Mouse (Mus musculus) right cerebral cortex, postnatal 36 days (tissue): Measurements from ENCODE around the gene Tmem270.

Source experiments
- DNase-seq, 2 experiments: peaks; one replicate each; pipeline ENCODE4 v3.0.0; 2022; ENCODE audit warnings: low spot score in 2 of 2, mixed read lengths in 1 of 2

Gene Tmem270

GRCm38 (mm10) chr5:134887447-134888335 lies 18.8 kb downstream of the Tmem270 start:
- DNase-seq, result no peak

- no peak for DNase-seq
Observed at GRCm38 (mm10) chr5:134883077-134883476, 23.5 kb downstream of the Tmem270 start.

GRCm38 (mm10) chr5:134876801-134877200 lies 29.7 kb downstream of the Tmem270 start:
- no peak for DNase-seq

GRCm38 (mm10) chr5:134875245-134875644 lies 31.3 kb downstream of the Tmem270 start:
- DNase-seq, result no peak

- no peak for DNase-seq
Observed at GRCm38 (mm10) chr5:134873956-134874879, 32.3 kb downstream of the Tmem270 start.

GRCm38 (mm10) chr5:134873034-134873433 lies 33.5 kb downstream of the Tmem270 start:
- no peak for DNase-seq

- no peak for DNase-seq
Observed at GRCm38 (mm10) chr5:134872597-134872996, 33.9 kb downstream of the Tmem270 start.

- no peak for DNase-seq
Observed at GRCm38 (mm10) chr5:134868506-134868905, 38.0 kb downstream of the Tmem270 start.

GRCm38 (mm10) chr5:134867320-134868144 lies 39.0 kb downstream of the Tmem270 start:
- DNase-seq, result no peak

- peak in 1 of 2 experiments; percentile 10 for DNase-seq
Observed at GRCm38 (mm10) chr5:134865158-134865557, 41.4 kb downstream of the Tmem270 start.

- no peak for DNase-seq
Observed at GRCm38 (mm10) chr5:134861902-134862497, 44.5 kb downstream of the Tmem270 start.

GRCm38 (mm10) chr5:134859193-134859592 lies 47.3 kb downstream of the Tmem270 start:
- DNase-seq, result no peak

- DNase-seq, result no peak
Observed at GRCm38 (mm10) chr5:134858378-134858777, 48.2 kb downstream of the Tmem270 start.

- no peak for DNase-seq
Observed at GRCm38 (mm10) chr5:134852873-134853272, 53.7 kb downstream of the Tmem270 start.
